27 mouse cellular contexts compared by ENCODE assay signal in the genomic region with DNA sequence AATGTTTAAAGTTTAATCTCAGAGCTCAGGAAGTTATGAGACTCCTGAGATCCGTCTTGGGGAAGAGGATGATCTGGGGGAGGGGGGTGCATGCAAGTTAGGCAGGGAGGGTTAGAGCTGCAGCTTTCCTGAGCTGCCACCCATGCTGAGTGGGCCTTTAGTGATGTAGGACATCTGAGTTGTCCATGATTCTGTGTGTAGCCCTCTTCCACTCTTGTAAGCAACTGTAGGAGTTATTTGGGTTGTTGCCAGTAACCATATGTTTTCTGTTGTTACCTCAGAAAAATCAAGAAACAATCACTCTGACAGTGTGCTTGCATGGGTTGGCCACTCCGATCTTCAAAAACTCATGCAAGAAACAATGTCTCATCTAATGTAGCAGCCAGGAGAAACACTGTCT.
DNase-seq lines count a peak whose midpoint lies in the region; ATAC-seq and TF ChIP-seq lines count a peak whose summit lies in the region.
"Had no signal": no experiment of that assay in that cellular context is flagged by ENCODE, and none has a peak within 500 bp of the region (broad histone marks: within the 10 kb centered on the region; RNA-seq: fewer than 3 reads in every experiment).

No protein-coding gene starts in this region.

- H3K4me3 ChIP-seq in intestine, embryonic 14.5 days (ENCODE audit: low read depth, low read length), result no peak overlapping the region
- no peak overlapping the region for H3K4me3 ChIP-seq in intestine, postnatal 0 days (ENCODE audit: low read depth, low read length)
- H3K4me3 ChIP-seq in kidney, embryonic 15.5 days (replicated peaks), result no peak overlapping the region
- H3K4me3 ChIP-seq in lung, embryonic 15.5 days, result no peak overlapping the region
- H3K4me3 ChIP-seq in lung, postnatal 0 days (ENCODE audit: low read depth, low read length), result no peak overlapping the region
- H3K4me3 ChIP-seq: embryonic facial prominence, embryonic 10.5 days; embryonic facial prominence, embryonic 13.5 days; erythroblast, embryonic 14.5 days; forebrain, embryonic 12.5 days; forebrain, embryonic 15.5 days; heart, embryonic 12.5 days; heart, embryonic 15.5 days; hindbrain, embryonic 10.5 days; hindbrain, embryonic 13.5 days had no signal

- H3K9me3 ChIP-seq in intestine, embryonic 14.5 days (ENCODE audit: control insufficient read depth, low read length), result no peaks in the 10 kb centered on the region
- H3K9me3 ChIP-seq in intestine, postnatal 0 days (ENCODE audit: control insufficient read depth), result no peaks in the 10 kb centered on the region
- H3K9me3 ChIP-seq in kidney, embryonic 15.5 days (replicated peaks), result no peaks in the 10 kb centered on the region
- no peaks in the 10 kb centered on the region for H3K9me3 ChIP-seq in lung, embryonic 15.5 days
- H3K9me3 ChIP-seq in lung, postnatal 0 days (ENCODE audit: low read length), result no peaks in the 10 kb centered on the region
- H3K9me3 ChIP-seq: embryonic facial prominence, embryonic 10.5 days; embryonic facial prominence, embryonic 13.5 days; forebrain, embryonic 12.5 days; forebrain, embryonic 15.5 days; heart, embryonic 12.5 days; heart, embryonic 15.5 days; hindbrain, embryonic 10.5 days; hindbrain, embryonic 13.5 days had no signal

- H3K4me1 ChIP-seq in intestine, embryonic 14.5 days (replicated peaks; ENCODE audit: control insufficient read depth, insufficient read depth, low read length), result peaks cover 6% of the 10 kb centered on the region; the same call in 1 of the 2 replicates
- no peaks in the 10 kb centered on the region for H3K4me1 ChIP-seq in intestine, postnatal 0 days (replicated peaks; ENCODE audit: control insufficient read depth, insufficient read depth, low read length)
- H3K4me1 ChIP-seq in kidney, embryonic 15.5 days, result peaks cover 47% of the 10 kb centered on the region
- peaks cover 24% of the 10 kb centered on the region; the same call in 1 of the 2 replicates for H3K4me1 ChIP-seq in lung, embryonic 15.5 days
- H3K4me1 ChIP-seq in lung, postnatal 0 days (ENCODE audit: insufficient read depth, low read depth, low read length), result no peaks in the 10 kb centered on the region
- H3K4me1 ChIP-seq: embryonic facial prominence, embryonic 10.5 days had no signal

- H3K9ac ChIP-seq in intestine, embryonic 14.5 days (ENCODE audit: low read length), result no peak overlapping the region
- H3K9ac ChIP-seq in intestine, postnatal 0 days (ENCODE audit: low read depth, low read length), result no peak overlapping the region
- H3K9ac ChIP-seq in kidney, embryonic 15.5 days, result no peak overlapping the region
- H3K9ac ChIP-seq in lung, embryonic 15.5 days, result no peak overlapping the region
- no peak overlapping the region for H3K9ac ChIP-seq in lung, postnatal 0 days (replicated peaks; ENCODE audit: low read depth)
- H3K9ac ChIP-seq: embryonic facial prominence, embryonic 13.5 days; forebrain, embryonic 12.5 days; forebrain, embryonic 15.5 days; heart, embryonic 12.5 days; heart, embryonic 15.5 days; hindbrain, embryonic 13.5 days had no signal

- H3K36me3 ChIP-seq in intestine, embryonic 14.5 days (ENCODE audit: control insufficient read depth, insufficient read depth, low read length), result no peaks in the 10 kb centered on the region
- no peaks in the 10 kb centered on the region for H3K36me3 ChIP-seq in intestine, postnatal 0 days (ENCODE audit: control insufficient read depth, insufficient read depth)
- H3K36me3 ChIP-seq in kidney, embryonic 15.5 days, result no peaks in the 10 kb centered on the region
- no peaks in the 10 kb centered on the region for H3K36me3 ChIP-seq in lung, embryonic 15.5 days
- no peaks in the 10 kb centered on the region for H3K36me3 ChIP-seq in lung, postnatal 0 days (ENCODE audit: insufficient read depth, low read length)
- H3K36me3 ChIP-seq: embryonic facial prominence, embryonic 10.5 days; embryonic facial prominence, embryonic 13.5 days; forebrain, embryonic 12.5 days; forebrain, embryonic 15.5 days; heart, embryonic 12.5 days; heart, embryonic 15.5 days; hindbrain, embryonic 10.5 days; hindbrain, embryonic 13.5 days had no signal

- no peaks in the 10 kb centered on the region for H3K27me3 ChIP-seq in intestine, embryonic 14.5 days (replicated peaks; ENCODE audit: control insufficient read depth, insufficient read depth, low read length)
- H3K27me3 ChIP-seq in intestine, postnatal 0 days (replicated peaks; ENCODE audit: control insufficient read depth, insufficient read depth, low read length), result no peaks in the 10 kb centered on the region
- no peaks in the 10 kb centered on the region for H3K27me3 ChIP-seq in kidney, embryonic 15.5 days
- H3K27me3 ChIP-seq in lung, embryonic 15.5 days, result no peaks in the 10 kb centered on the region
- no peaks in the 10 kb centered on the region for H3K27me3 ChIP-seq in lung, postnatal 0 days (replicated peaks; ENCODE audit: insufficient read depth, low read length)
- H3K27me3 ChIP-seq: embryonic facial prominence, embryonic 13.5 days; forebrain, embryonic 12.5 days; forebrain, embryonic 15.5 days; heart, embryonic 12.5 days; heart, embryonic 15.5 days; hindbrain, embryonic 13.5 days had no signal

- TF ChIP-seq EP300 in lung, postnatal 0 days (IDR thresholded peaks at IDR 0.05), result no peak

- no peak overlapping the region for H3K4me2 ChIP-seq in intestine, embryonic 14.5 days (ENCODE audit: low read length)
- no peak overlapping the region for H3K4me2 ChIP-seq in intestine, postnatal 0 days (replicated peaks; ENCODE audit: low read depth)
- H3K4me2 ChIP-seq in kidney, embryonic 15.5 days, result no peak overlapping the region
- no peak overlapping the region for H3K4me2 ChIP-seq in lung, embryonic 15.5 days
- no peak overlapping the region for H3K4me2 ChIP-seq in lung, postnatal 0 days (replicated peaks; ENCODE audit: low read depth, low read length)
- H3K4me2 ChIP-seq: embryonic facial prominence, embryonic 13.5 days; forebrain, embryonic 12.5 days; forebrain, embryonic 15.5 days; heart, embryonic 12.5 days; heart, embryonic 15.5 days; hindbrain, embryonic 13.5 days had no signal

- 67% methylated on average over 2 of the region's 2 CpGs for WGBS in intestine, embryonic 14.5 days
- WGBS in intestine, postnatal 0 days, result 69% methylated on average over 2 of the region's 2 CpGs
- 62% methylated on average over 2 of the region's 2 CpGs for WGBS in kidney, embryonic 15.5 days
- 42% methylated on average over 2 of the region's 2 CpGs for WGBS in lung, embryonic 15.5 days
- 64% methylated on average over 2 of the region's 2 CpGs for WGBS in lung, postnatal 0 days

- no peak for TF ChIP-seq CTCF in intestine, postnatal 0 days (IDR thresholded peaks at IDR 0.05; ENCODE audit: low read depth)
- TF ChIP-seq CTCF in lung, postnatal 0 days (IDR thresholded peaks at IDR 0.05), result no peak

- DNase-seq in intestine, embryonic 14.5 days (ENCODE audit: low spot score), result peak; percentile 35
- DNase-seq in kidney, adult 8-10 months, result no peak
- DNase-seq in lung, postnatal 0 days (ENCODE audit: low spot score), result no peak
- DNase-seq: adrenal gland, adult 8-10 months; adrenal gland, postnatal 25 days; cerebellum, adult 11-12 months; cerebellum, adult 8-10 months; cerebellum, postnatal 10 days; cerebellum, postnatal 36 days; embryo, embryonic 11 days; gastrocnemius, postnatal 25 days; heart, adult 18-20 months; heart, postnatal 10 days; heart, postnatal 36 days had no signal

- ATAC-seq in intestine, embryonic 14.5 days (replicated peaks; ENCODE audit: low FRiP score, low TSS enrichment, low read depth), result no peak
- ATAC-seq in intestine, postnatal 0 days, result no peak
- no peak for ATAC-seq in kidney, embryonic 15.5 days (replicated peaks; ENCODE audit: low FRiP score)
- ATAC-seq in lung, embryonic 15.5 days (ENCODE audit: borderline replicate concordance, extremely low read depth, low FRiP score, low TSS enrichment), result peak; percentile 57; the same call in 1 of the 2 replicates
- no peak for ATAC-seq in lung, postnatal 0 days
- ATAC-seq: activated CD4-positive, CD25-positive, alpha-beta regulatory T cell, adult 4 months; forebrain, embryonic 15.5 days had no signal

- no peak overlapping the region for H3K27ac ChIP-seq in intestine, embryonic 14.5 days (ENCODE audit: low read depth)
- no peak overlapping the region for H3K27ac ChIP-seq in intestine, postnatal 0 days (ENCODE audit: low read depth, low read length)
- 0 out of 2 replicates have a peak overlapping the region, but pooled peaks have one; percentile 41 for H3K27ac ChIP-seq in kidney, embryonic 15.5 days
- no peak overlapping the region for H3K27ac ChIP-seq in lung, embryonic 15.5 days
- no peak overlapping the region for H3K27ac ChIP-seq in lung, postnatal 0 days (ENCODE audit: low read length)
- H3K27ac ChIP-seq: embryonic facial prominence, embryonic 10.5 days; embryonic facial prominence, embryonic 13.5 days; forebrain, embryonic 12.5 days; forebrain, embryonic 15.5 days; heart, embryonic 15.5 days; hindbrain, embryonic 10.5 days; hindbrain, embryonic 13.5 days had no signal
